Mouse (Mus musculus) left cerebral cortex, adult 9 months (tissue): ENCODE data around the gene Mitf.

ENCODE experiments used
- DNase-seq, 2 experiments: peaks; one replicate each; pipeline ENCODE4 v3.0.0; 2022; ENCODE audit warnings: low spot score in 2 of 2

The Mitf gene

GRCm38 (mm10) chr6:97880363-97880762 lies 73.5 kb downstream of the Mitf start:
- no peak for DNase-seq

GRCm38 (mm10) chr6:97881935-97882334 lies 75.1 kb downstream of the Mitf start:
- no peak for DNase-seq

- no peak for DNase-seq
Measured at GRCm38 (mm10) chr6:97882931-97883330, 76.1 kb downstream of the Mitf start.

DNA sequence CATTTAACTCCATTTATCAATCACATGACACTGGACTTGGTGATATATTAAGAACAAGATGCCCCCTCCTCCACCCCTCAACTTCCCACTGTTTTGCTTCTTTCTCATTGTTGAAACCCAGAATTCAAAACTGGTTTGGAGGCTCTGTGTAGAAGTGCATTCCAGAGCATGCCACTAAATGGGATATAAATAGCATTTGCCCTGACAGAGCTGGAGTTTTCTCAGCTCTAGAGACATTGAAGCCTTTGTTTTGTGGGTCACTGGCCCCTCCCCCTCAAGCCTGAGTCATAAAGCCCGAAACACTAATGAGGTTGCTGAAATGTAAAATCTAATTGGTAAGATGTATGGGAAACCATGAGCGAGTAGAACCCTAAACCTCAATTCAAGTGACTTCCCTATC lies 76.6 kb downstream of the Mitf start:
- peak; percentile 16 to 27 for DNase-seq

GRCm38 (mm10) chr6:97884971-97885370 lies 78.1 kb downstream of the Mitf start:
- DNase-seq: no peak

- no peak for DNase-seq
Measured at GRCm38 (mm10) chr6:97885606-97886005, 78.8 kb downstream of the Mitf start.

- no peak for DNase-seq
Measured at GRCm38 (mm10) chr6:97887893-97888292, 81.0 kb downstream of the Mitf start.

DNA sequence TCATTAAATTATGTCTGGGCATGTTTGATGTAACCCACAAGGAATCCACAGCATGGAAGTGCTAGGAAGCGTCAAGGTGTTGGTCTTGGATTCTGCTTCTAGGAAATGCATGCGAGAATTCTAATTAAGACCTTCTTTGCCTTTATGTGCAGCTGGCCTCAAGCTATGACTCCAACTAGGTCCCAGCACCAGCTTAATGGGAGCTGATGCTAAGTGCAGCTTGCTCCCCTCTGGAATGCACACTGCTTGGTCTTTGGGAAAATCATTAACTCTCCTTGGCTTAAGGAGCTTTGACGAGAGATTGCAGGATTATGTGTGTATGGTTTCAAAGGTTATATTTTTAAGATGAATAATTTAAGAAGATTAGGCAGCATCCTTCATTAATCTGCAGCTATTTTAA lies 81.7 kb downstream of the Mitf start:
- DNase-seq: no peak

GRCm38 (mm10) chr6:97893546-97893945 lies 86.7 kb downstream of the Mitf start:
- no peak for DNase-seq

GRCm38 (mm10) chr6:97897191-97897590 lies 90.3 kb downstream of the Mitf start:
- no peak for DNase-seq

GRCm38 (mm10) chr6:97898085-97898484 lies 91.2 kb downstream of the Mitf start:
- DNase-seq: no peak

DNA sequence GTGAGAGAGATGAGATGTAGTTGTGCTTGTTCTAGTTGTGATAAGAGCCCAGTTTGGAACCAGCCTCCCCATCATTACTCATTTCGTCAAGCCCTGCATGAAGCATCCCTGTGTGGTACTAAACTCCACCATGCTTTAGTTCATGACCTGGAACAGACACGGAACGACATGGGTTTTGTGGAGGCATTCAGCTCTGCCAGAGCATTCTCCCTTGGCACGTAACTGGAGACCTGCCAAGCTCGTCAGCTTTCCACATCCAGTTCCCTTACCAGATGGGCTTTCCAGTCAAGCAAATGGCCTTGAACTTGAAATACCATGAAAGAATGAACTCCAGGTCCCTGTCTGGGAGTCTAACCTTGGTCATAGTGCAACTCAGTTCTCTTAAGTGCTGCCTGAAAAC lies 94.7 kb downstream of the Mitf start:
- no peak for DNase-seq

- no peak for DNase-seq
Measured at GRCm38 (mm10) chr6:97902205-97902604, 95.4 kb downstream of the Mitf start.

DNA sequence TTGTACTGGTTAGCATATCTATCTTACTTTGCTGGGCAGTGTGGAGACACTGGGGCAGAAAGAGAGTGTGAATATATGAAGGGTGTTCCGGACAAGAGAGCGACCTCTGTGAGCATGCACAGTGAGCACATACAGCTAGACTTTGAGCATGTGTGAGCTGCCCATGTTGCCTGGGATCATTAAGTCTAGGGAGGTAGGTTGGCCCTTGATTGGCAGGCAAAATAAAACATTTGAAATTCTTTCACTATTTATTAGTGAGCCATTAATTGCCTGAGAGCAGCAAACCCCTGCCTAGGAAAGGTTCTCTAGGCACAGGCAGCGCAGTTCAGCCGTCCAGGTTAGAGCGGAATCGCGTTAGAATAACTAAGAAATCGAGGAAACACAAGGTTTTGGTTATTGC lies 107.9 kb downstream of the Mitf start:
- DNase-seq: no peak

DNA sequence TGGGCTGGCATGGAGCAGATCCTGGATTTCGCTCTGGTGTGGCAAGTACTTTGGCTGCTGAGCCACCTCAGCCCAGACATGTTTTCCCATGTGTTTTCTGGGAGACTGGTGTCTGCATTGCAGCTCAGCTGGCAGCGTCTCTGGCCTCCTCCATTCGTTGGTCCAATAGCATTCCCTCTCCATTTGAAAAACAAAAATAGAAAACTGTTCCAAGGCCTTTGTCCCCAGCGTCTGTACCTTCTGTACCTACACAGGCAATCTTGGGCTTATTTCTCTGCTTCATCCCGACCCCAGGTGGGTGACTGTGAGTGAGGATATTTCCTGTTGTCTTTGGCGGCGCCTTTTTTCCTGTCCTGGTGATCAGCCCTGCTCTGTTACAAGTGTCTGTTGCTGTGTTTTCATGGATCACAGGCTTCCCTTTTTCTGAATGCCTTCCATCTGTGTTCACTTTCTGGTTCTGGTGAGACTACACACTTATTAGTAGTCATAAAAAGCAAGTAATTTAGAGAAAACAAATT lies 109.6 kb downstream of the Mitf start:
- DNase-seq: no peak

DNA sequence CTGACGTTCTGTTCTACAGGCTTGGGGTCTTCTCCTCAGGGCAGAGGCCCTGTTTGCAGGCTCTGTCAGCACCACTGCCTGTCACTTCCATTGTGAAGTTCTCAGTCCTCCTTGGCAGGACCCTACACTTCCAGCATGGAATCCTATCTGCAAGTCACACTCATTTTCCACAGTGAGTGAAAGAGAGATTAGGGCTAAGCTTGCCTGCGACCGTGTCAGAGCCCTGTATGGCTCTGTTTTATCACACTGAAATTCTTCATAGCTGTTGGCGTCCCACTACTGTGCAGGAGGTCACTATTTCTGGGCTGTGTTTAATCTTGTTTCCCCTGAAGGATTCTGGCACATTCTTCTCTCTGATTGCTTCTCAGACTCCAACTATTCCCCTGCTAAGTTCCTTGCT lies 111.2 kb downstream of the Mitf start:
- DNase-seq: no peak

- no peak for DNase-seq
Measured at GRCm38 (mm10) chr6:97918481-97918880, 111.6 kb downstream of the Mitf start.

GRCm38 (mm10) chr6:97919287-97919686 lies 112.4 kb downstream of the Mitf start:
- DNase-seq: no peak

GRCm38 (mm10) chr6:97921591-97921990 lies 114.7 kb downstream of the Mitf start:
- no peak for DNase-seq

DNA sequence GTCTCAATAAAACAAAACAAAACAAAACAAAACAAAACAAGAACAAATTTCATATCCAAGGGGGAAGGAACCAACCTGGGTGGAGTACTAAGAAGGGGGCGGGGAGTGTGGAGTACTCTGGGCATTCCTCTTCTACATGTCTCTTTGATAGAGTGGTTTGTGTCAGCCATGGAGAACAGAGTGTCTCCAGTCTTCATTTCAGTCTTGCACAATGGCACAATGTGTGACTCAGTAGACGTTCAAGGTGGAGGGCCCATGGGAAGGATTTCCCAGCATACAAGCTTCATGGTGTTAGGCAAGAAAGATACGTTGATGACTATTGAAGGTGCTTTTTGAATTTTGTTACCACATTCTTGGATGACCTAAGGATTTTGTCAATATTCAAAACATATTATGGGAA lies 117.4 kb downstream of the Mitf start:
- DNase-seq: no peak

DNA sequence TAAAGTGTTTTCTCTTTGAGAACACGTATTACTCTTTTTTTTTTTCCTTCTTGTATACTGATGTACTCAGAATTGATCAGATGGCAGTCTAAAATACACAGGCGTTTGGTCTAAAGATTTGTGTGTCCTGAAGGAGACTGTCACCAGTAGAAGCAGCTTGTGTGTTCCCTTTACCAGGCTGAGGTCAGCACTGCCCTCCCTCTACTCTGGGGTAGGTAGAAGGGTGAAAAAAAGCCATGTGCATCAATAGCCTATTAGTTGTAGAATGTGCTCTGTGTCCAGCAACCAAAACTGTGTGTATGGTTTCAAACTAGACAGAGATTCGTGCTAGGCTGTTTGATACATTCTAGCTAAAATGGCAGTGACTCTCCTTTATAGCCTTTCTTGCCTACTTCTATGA lies 122.2 kb downstream of the Mitf start:
- no peak for DNase-seq

GRCm38 (mm10) chr6:97929466-97929865 lies 122.6 kb downstream of the Mitf start:
- DNase-seq: no peak

DNA sequence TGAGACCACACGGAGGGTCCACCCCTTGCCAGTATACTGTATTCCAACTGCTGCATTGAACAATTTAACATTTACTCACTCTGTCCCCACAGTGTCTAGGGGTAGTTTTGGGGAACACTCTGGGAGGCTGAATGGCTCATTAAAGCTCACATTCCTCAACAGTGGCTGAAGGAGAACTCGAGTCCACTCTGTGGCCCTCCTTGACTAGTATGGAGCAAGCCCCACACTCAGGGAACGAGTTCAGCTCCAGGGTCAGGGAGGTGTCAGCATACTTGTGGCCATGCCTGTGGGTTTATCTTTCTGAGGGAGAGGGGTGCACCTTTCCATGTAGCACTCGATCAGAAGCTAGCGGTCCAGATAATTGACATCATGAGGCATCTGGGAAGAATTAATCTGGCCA lies 130.3 kb downstream of the Mitf start:
- DNase-seq: no peak

- no peak for DNase-seq
Measured at GRCm38 (mm10) chr6:97937897-97938614, 131.2 kb downstream of the Mitf start.
